Mouse (Mus musculus): ENCODE measurements around the gene Recql5. TPM values are rescaled to one million over a fixed set of nuclear protein-coding genes. Genes with fewer than 3 reads are reported as not detected.

Gene Recql5
- polyA plus RNA-seq, 1 experiment from 2014 or later = 18.0 TPM

- WGBS = 29% methylated on average over 16 of the region's 16 CpGs
- Histone ChIP-seq H3K9me3 (ENCODE audit: control insufficient read depth, low read length) (no peaks in the 10 kb centered on the region), H3K4me2 (ENCODE audit: low read length) (no peak within 1 kb of the TSS), H3K36me3 (ENCODE audit: control insufficient read depth, insufficient read depth, low read length) (peaks cover 26% of the 10 kb centered on the region), H3K4me1 (ENCODE audit: control insufficient read depth, insufficient read depth, low read length) (no peaks in the 10 kb centered on the region), H3K9ac (replicated peaks; ENCODE audit: low read length) (no peak within 1 kb of the TSS; the same call in 1 of the 2 replicates), H3K27me3 (ENCODE audit: control insufficient read depth, insufficient read depth, low read length) (no peaks in the 10 kb centered on the region), H3K4me3 (replicated peaks; ENCODE audit: low read depth, low read length) (no peak within 1 kb of the TSS), H3K27ac (replicated peaks; ENCODE audit: low read depth, low read length) (no peak within 1 kb of the TSS)
- ATAC-seq (ENCODE audit: low FRiP score, low TSS enrichment) = no peak
- DNase-seq = peak; percentile 14
Measured at GRCm38 (mm10) chr11:115899486-115900266, 33.6 kb downstream of the Recql5 start, which contains the start of gene Smim5. Smim5 (plus strand) TSS chr11:115899966.

GRCm38 (mm10) chr11:115898886-115899285 is 34.4 kb downstream of the Recql5 start:
- 20% methylated on average over 4 of the region's 4 CpGs for WGBS
- H3K4me2 ChIP-seq (ENCODE audit: low read length) = no peak overlapping the region
- no peaks in the 10 kb centered on the region for H3K27me3 ChIP-seq (ENCODE audit: control insufficient read depth, insufficient read depth, low read length)
- H3K9ac ChIP-seq (replicated peaks; ENCODE audit: low read length) = no peak overlapping the region
- peaks cover 31% of the 10 kb centered on the region for H3K36me3 ChIP-seq (ENCODE audit: control insufficient read depth, insufficient read depth, low read length)
- H3K4me1 ChIP-seq (ENCODE audit: control insufficient read depth, insufficient read depth, low read length) = no peaks in the 10 kb centered on the region
- H3K4me3 ChIP-seq (replicated peaks; ENCODE audit: low read depth, low read length) = no peak overlapping the region
- H3K27ac ChIP-seq (replicated peaks; ENCODE audit: low read depth, low read length) = no peak overlapping the region
- no peak for ATAC-seq (ENCODE audit: low FRiP score, low TSS enrichment)
- H3K9me3 ChIP-seq (ENCODE audit: control insufficient read depth, low read length) = no peaks in the 10 kb centered on the region
- peak; percentile 29 for DNase-seq

- Histone ChIP-seq H3K4me1 (ENCODE audit: control insufficient read depth, insufficient read depth, low read length) (no peaks in the 10 kb centered on the region), H3K9me3 (ENCODE audit: control insufficient read depth, low read length) (no peaks in the 10 kb centered on the region), H3K4me3 (replicated peaks; ENCODE audit: low read depth, low read length) (no peak overlapping the region), H3K9ac (replicated peaks; ENCODE audit: low read length) (no peak overlapping the region), H3K27ac (replicated peaks; ENCODE audit: low read depth, low read length) (no peak overlapping the region), H3K27me3 (ENCODE audit: control insufficient read depth, insufficient read depth, low read length) (no peaks in the 10 kb centered on the region), H3K4me2 (ENCODE audit: low read length) (no peak overlapping the region), H3K36me3 (ENCODE audit: control insufficient read depth, insufficient read depth, low read length) (peaks cover 34% of the 10 kb centered on the region)
- WGBS = 94% methylated on average over 7 of the region's 7 CpGs
- no peak for DNase-seq
- ATAC-seq (ENCODE audit: low FRiP score, low TSS enrichment) = no peak
Measured at GRCm38 (mm10) chr11:115898446-115898845, 34.8 kb downstream of the Recql5 start.

- Histone ChIP-seq H3K9me3 (ENCODE audit: control insufficient read depth, low read length) (no peaks in the 10 kb centered on the region), H3K27me3 (ENCODE audit: control insufficient read depth, insufficient read depth, low read length) (no peaks in the 10 kb centered on the region), H3K4me1 (ENCODE audit: control insufficient read depth, insufficient read depth, low read length) (no peaks in the 10 kb centered on the region), H3K9ac (replicated peaks; ENCODE audit: low read length) (no peak overlapping the region), H3K4me3 (replicated peaks; ENCODE audit: low read depth, low read length) (no peak overlapping the region), H3K36me3 (ENCODE audit: control insufficient read depth, insufficient read depth, low read length) (peaks cover 44% of the 10 kb centered on the region), H3K27ac (replicated peaks; ENCODE audit: low read depth, low read length) (no peak overlapping the region), H3K4me2 (ENCODE audit: low read length) (no peak overlapping the region)
- ATAC-seq (ENCODE audit: low FRiP score, low TSS enrichment) = no peak
- DNase-seq = no peak
- WGBS = 69% methylated on average over 14 of the region's 14 CpGs
Measured at GRCm38 (mm10) chr11:115894755-115895520, 38.3 kb downstream of the Recql5 start.

DNA sequence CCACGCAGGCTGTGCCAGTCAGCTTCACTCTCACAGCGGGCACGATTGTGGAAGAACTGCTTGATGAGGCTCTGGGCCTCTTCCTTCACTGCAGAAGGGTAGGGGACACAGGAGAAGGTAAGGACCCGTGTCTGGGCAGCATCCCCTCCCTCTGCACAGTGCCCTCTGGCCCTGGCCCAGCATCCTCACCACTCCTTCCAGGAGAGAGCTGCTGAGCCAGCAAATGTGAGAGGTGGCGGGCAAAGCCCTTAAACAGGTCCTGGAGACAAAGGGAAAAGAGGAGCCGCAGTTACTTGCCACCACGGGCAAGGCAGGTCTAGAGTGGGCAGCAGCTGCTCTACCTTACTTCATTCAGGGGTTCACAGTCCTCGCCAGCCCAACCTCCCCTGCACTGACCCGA is 40.2 kb downstream of the Recql5 start:
- H3K9me3 ChIP-seq (ENCODE audit: control insufficient read depth, low read length) = no peaks in the 10 kb centered on the region
- no peak overlapping the region for H3K4me3 ChIP-seq (replicated peaks; ENCODE audit: low read depth, low read length)
- ATAC-seq (ENCODE audit: low FRiP score, low TSS enrichment) (no peak), DNase-seq (no peak)
- H3K27me3 ChIP-seq (ENCODE audit: control insufficient read depth, insufficient read depth, low read length) = no peaks in the 10 kb centered on the region
- peaks cover 44% of the 10 kb centered on the region for H3K36me3 ChIP-seq (ENCODE audit: control insufficient read depth, insufficient read depth, low read length)
- no peaks in the 10 kb centered on the region for H3K4me1 ChIP-seq (ENCODE audit: control insufficient read depth, insufficient read depth, low read length)
- no peak overlapping the region for H3K9ac ChIP-seq (replicated peaks; ENCODE audit: low read length)
- WGBS = 89% methylated on average over 9 of the region's 9 CpGs
- no peak overlapping the region for H3K4me2 ChIP-seq (ENCODE audit: low read length)
- no peak overlapping the region for H3K27ac ChIP-seq (replicated peaks; ENCODE audit: low read depth, low read length)

DNA sequence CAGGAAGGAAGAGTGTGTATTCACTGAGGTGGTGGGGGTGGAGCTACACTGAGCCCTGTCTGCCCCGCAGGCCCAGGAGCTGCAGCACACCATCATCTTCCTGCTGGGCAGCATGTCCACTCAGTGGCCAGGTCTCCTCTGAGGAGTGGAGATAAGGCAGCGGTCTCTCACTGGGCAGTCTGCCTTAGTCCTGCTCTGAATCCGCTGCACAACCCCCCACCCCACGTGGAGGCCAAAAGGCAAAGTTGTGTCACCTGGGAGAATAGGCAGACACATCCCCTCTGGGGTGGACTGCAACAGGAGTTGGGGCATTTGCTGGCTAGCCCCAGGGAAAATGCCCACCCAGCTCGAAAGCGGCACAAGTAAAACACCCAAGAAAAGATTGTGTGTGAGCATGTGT is 41.1 kb downstream of the Recql5 start:
- no peaks in the 10 kb centered on the region for H3K4me1 ChIP-seq (ENCODE audit: control insufficient read depth, insufficient read depth, low read length)
- ATAC-seq (ENCODE audit: low FRiP score, low TSS enrichment) = no peak
- H3K27ac ChIP-seq (replicated peaks; ENCODE audit: low read depth, low read length) = no peak overlapping the region
- H3K4me2 ChIP-seq (ENCODE audit: low read length) = no peak overlapping the region
- H3K36me3 ChIP-seq (ENCODE audit: control insufficient read depth, insufficient read depth, low read length) = peaks cover 44% of the 10 kb centered on the region
- 58% methylated on average over 6 of the region's 6 CpGs for WGBS
- H3K9ac ChIP-seq (replicated peaks; ENCODE audit: low read length) = no peak overlapping the region
- DNase-seq = no peak
- no peaks in the 10 kb centered on the region for H3K27me3 ChIP-seq (ENCODE audit: control insufficient read depth, insufficient read depth, low read length)
- no peaks in the 10 kb centered on the region for H3K9me3 ChIP-seq (ENCODE audit: control insufficient read depth, low read length)
- no peak overlapping the region for H3K4me3 ChIP-seq (replicated peaks; ENCODE audit: low read depth, low read length)

DNA sequence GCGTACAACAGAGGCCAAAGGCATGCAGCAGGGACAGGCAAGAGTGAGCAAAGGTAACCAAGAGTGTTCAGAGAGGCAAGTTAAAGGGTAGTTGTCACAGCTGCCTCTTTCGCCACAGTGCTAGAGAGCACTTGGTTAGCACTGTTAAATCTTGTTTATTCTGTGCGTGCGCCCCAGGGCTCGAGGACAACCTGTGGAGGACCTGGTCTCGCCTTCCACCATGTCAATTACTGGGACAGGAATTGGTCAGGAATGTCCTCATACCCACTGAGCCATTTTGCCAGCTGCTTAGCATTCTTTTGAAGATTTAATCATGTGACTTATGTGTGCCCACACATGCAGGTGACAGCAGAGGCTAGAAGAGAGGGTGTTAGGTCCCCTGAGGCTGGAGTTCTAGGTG is 44.1 kb downstream of the Recql5 start:
- Histone ChIP-seq H3K27me3 (ENCODE audit: control insufficient read depth, insufficient read depth, low read length) (no peaks in the 10 kb centered on the region), H3K4me2 (ENCODE audit: low read length) (no peak overlapping the region), H3K4me3 (replicated peaks; ENCODE audit: low read depth, low read length) (no peak overlapping the region), H3K9me3 (ENCODE audit: control insufficient read depth, low read length) (no peaks in the 10 kb centered on the region), H3K4me1 (ENCODE audit: control insufficient read depth, insufficient read depth, low read length) (no peaks in the 10 kb centered on the region), H3K36me3 (ENCODE audit: control insufficient read depth, insufficient read depth, low read length) (peaks cover 16% of the 10 kb centered on the region), H3K9ac (replicated peaks; ENCODE audit: low read length) (no peak overlapping the region), H3K27ac (replicated peaks; ENCODE audit: low read depth, low read length) (no peak overlapping the region)
- WGBS = 90% methylated on average over 6 of the region's 6 CpGs
- DNase-seq (no peak), ATAC-seq (ENCODE audit: low FRiP score, low TSS enrichment) (no peak)

DNA sequence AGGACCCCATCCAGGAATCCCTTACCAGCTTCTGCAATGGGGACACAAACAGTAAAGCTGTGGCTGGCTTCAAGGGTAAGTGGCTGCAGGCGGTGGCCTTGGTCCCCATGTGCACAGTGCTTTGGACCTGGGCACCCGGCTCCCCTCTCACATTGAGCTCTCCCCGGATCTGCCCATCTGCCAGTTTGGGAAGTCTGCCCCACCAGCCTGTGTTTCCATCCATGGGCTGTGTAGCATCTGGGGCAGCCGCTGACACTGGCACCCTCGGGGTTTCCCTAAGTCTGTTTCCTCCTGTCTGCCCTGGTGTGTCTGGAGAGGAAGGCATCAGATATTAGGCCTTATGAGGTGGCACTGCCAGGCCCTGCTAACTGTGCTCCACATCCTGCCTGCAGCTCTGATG is 45.3 kb downstream of the Recql5 start:
- DNase-seq (no peak), ATAC-seq (ENCODE audit: low FRiP score, low TSS enrichment) (no peak)
- Histone ChIP-seq H3K27me3 (ENCODE audit: control insufficient read depth, insufficient read depth, low read length) (no peaks in the 10 kb centered on the region), H3K36me3 (ENCODE audit: control insufficient read depth, insufficient read depth, low read length) (peaks cover 6% of the 10 kb centered on the region; the same call in 1 of the 2 replicates), H3K27ac (replicated peaks; ENCODE audit: low read depth, low read length) (no peak overlapping the region), H3K9ac (replicated peaks; ENCODE audit: low read length) (no peak overlapping the region; the same call in 1 of the 2 replicates), H3K4me1 (ENCODE audit: control insufficient read depth, insufficient read depth, low read length) (no peaks in the 10 kb centered on the region), H3K4me2 (ENCODE audit: low read length) (no peak overlapping the region), H3K9me3 (ENCODE audit: control insufficient read depth, low read length) (no peaks in the 10 kb centered on the region), H3K4me3 (replicated peaks; ENCODE audit: low read depth, low read length) (no peak overlapping the region)
- 78% methylated on average over 5 of the region's 5 CpGs for WGBS
